Mouse (Mus musculus): Measurements from ENCODE around the gene Nxn. TPM values are rescaled to one million over a fixed set of nuclear protein-coding genes. Genes with fewer than 3 reads are reported as not detected.

Gene Nxn
- total RNA-seq, 1 experiment from 2014 or later = 20.0 TPM

DNA sequence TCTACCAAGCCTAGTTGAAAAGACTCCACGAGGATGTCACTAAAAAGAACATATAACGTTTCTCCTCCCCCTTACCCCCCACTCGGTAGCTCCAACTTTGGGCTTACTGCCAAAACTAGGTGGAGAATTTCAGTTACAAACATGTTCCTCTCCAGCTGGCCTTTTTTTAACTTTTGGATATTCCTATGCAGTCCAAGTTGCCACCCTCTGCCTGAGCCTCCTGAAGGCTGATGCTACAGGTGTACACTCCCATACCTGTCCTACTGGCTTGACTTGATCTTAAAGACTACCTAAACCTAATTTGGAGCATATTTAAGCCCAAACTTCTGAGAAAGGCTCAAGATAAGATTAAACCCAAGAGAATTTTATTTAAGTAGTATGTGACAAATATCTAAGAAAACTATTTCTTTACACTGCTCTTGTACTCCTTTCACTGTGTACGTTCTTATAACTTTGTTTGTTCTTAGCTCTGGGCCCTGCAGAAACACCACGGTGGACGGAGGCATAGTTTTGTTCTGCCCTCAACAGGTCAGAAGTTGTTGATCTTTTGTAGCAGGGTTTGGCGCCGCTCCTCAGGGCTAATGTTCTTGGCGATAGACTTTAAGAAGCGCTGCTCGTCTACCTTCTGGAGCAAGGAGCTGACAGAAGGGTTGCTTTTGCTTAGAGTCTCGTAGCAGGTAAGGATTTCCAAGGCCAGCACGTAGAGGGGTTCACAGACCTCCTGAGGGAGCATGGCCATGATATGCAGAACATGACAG lies 188.5 kb downstream of the Nxn start:
- DNase-seq = no peak

Other genes with a start within 250 kb of the Nxn start
- gene Vps53, start 219.5 kb downstream of the Nxn start, total RNA-seq (2021) = 39.5 and 41.1 TPM in 2 replicates
- gene Fam57a, start 219.5 kb downstream of the Nxn start, total RNA-seq (2021) = 7.6 and 8.0 TPM in 2 replicates
- gene Dbil5, start 181.5 kb downstream of the Nxn start, total RNA-seq (2021) = 1.3 TPM in 1 of 2 replicates, not detected in the other
- 6.0 and 7.1 TPM in 2 replicates for gene Gemin4, start 181.5 kb downstream of the Nxn start, total RNA-seq (2021)
- 23.8 and 25.0 TPM in 2 replicates for gene Mrm3, start 155.4 kb downstream of the Nxn start, total RNA-seq (2021)
- 75.2 and 79.0 TPM in 2 replicates for gene Glod4, start 155.4 kb downstream of the Nxn start, total RNA-seq (2021)
- 35.6 and 37.6 TPM in 2 replicates for gene Timm22, start 7.8 kb upstream of the Nxn start, total RNA-seq (2021)
- 44.2 and 49.0 TPM in 2 replicates for gene Abr, start 223.2 kb upstream of the Nxn start, total RNA-seq (2021)